Mouse (Mus musculus): Measurements from ENCODE around the gene Dnajc13.

- TF ChIP-seq CTCF (IDR thresholded peaks at IDR 0.05; ENCODE audit: insufficient read depth, low read depth, low read length) (no peak), POLR2A (IDR thresholded peaks at IDR 0.05; ENCODE audit: insufficient read depth, low read depth, low read length) (no peak)
Observed at GRCm38 (mm10) chr9:104280725-104281495, 18.2 kb upstream of the Dnajc13 start.
